Mouse (Mus musculus) C2C12 (cell line): ENCODE measurements around the gene Rps6kc1. TPM values are rescaled to one million over a fixed set of nuclear protein-coding genes. Genes with fewer than 3 reads are reported as not detected.
A peak's percentile ranks its signal among the peaks of the same experiment; 100 is the strongest.

Experiments
- H3K27me3 ChIP-seq: one replicate; pipeline ENCODE4 v1.6.1; 2011; ENCODE audit not compliant: control insufficient read depth, insufficient read depth, insufficient read length
- H3K36me3 ChIP-seq: one replicate; pipeline ENCODE4 v1.6.1; 2011; ENCODE audit not compliant: control insufficient read depth, insufficient read depth
- H3K4me3 ChIP-seq: one replicate; pipeline ENCODE4 v1.5.1; 2011; ENCODE audit warnings: mild to moderate bottlenecking, control low read depth; ENCODE audit not compliant: poor library complexity, insufficient read depth, severe bottlenecking
- H3K79me2 ChIP-seq: one replicate; pipeline ENCODE4 v1.6.1; 2011; ENCODE audit not compliant: control insufficient read depth, insufficient read depth
- H3K79me3 ChIP-seq: one replicate; pipeline ENCODE4 v1.6.1; 2011; ENCODE audit warnings: low read depth, control low read depth
- H3ac ChIP-seq: one replicate; pipeline ENCODE3; 2011; ENCODE audit warnings: low read depth; ENCODE audit not compliant: control insufficient read depth, insufficient read length
- CEBPB ChIP-seq: IDR thresholded peaks from one replicate; pipeline ENCODE4 v1.6.1; 2011; ENCODE audit warnings: low read depth, mild to moderate bottlenecking, control low read depth, moderate library complexity
- CTCF ChIP-seq: IDR thresholded peaks from one replicate; pipeline ENCODE4 v1.5.1; 2011; ENCODE audit not compliant: control insufficient read depth, insufficient read depth, insufficient read length
- FOSL1 ChIP-seq: IDR thresholded peaks from one replicate; pipeline ENCODE4 v1.8.0; 2011; ENCODE audit warnings: mild to moderate bottlenecking, low read length; ENCODE audit not compliant: poor library complexity, insufficient read depth, severe bottlenecking
- MAX ChIP-seq: IDR thresholded peaks from one replicate; pipeline ENCODE4 v1.6.1; 2011; ENCODE audit warnings: mild to moderate bottlenecking, control low read depth
- MYOD1 ChIP-seq: IDR thresholded peaks from one replicate; pipeline ENCODE4 v1.6.1; 2011; ENCODE audit warnings: low read depth; ENCODE audit not compliant: control insufficient read depth, insufficient read length
- MYOG ChIP-seq: IDR thresholded peaks from one replicate; pipeline ENCODE4 v1.6.1; 2011; ENCODE audit not compliant: control insufficient read depth, insufficient read length; ENCODE audit errors: extremely low read depth
- USF1 ChIP-seq: IDR thresholded peaks from one replicate; pipeline ENCODE4 v1.6.1; 2011; ENCODE audit warnings: low read depth, mild to moderate bottlenecking, control low read depth, moderate library complexity
- long read RNA-seq, 2 experiments: library from polyadenylated mRNA; unstranded; transcript quantifications; one replicate each; pipeline ENCODE4 v2.0.0; 2019 to 2020
- polyA plus RNA-seq: library from polyadenylated mRNA; unstranded; fragments of >200 nt; fragmentation: generic; extraction: Trizol; gene quantifications from one replicate; pipeline ENCODE4 v1.2.1, GENCODE M21; 2012; ENCODE audit warnings: missing spikeins

The Rps6kc1 gene
- polyA plus RNA-seq = 13.1 TPM
- long read RNA-seq, experiment 1, partial matches to known transcripts = 1 of 8 reads
- long read RNA-seq, experiment 1, other reads (novel, unspliced or antisense) = 5 of 8 reads
- long read RNA-seq, experiment 2, transcript Rps6kc1-201 (15 exons, 3,995 nt) = major isoform, 95 of 197 reads
- long read RNA-seq, experiment 2, partial matches to known transcripts = 18 of 197 reads
- long read RNA-seq, experiment 2, other reads (novel, unspliced or antisense) = 84 of 197 reads

- Histone ChIP-seq H3K79me2 (peaks cover 48% of the 10 kb centered on the region), H3K27me3 (no peaks in the 10 kb centered on the region), H3K79me3 (peaks cover 21% of the 10 kb centered on the region), H3K36me3 (no peaks in the 10 kb centered on the region), H3K4me3 (peak within 1 kb of the TSS; percentile 69), H3ac (peak within 1 kb of the TSS; percentile 88)
- peak; percentile 62 for TF ChIP-seq MAX
- no peak for TF ChIP-seq FOSL1
Measured at GRCm38 (mm10) chr1:190911415-190912123, at the start of gene Rps6kc1. TSS of gene Rps6kc1 (minus strand) at chr1:190911770.

- Histone ChIP-seq H3K27me3 (no peaks in the 10 kb centered on the region), H3ac (no peak overlapping the region), H3K79me2 (no peaks in the 10 kb centered on the region), H3K36me3 (peaks cover 74% of the 10 kb centered on the region), H3K79me3 (no peaks in the 10 kb centered on the region), H3K4me3 (no peak overlapping the region)
- TF ChIP-seq MYOD1 (no peak), FOSL1 (no peak), CEBPB (no peak), MYOG (no peak), USF1 (no peak), CTCF (no peak), MAX (no peak)
Measured at GRCm38 (mm10) chr1:190958821-190959220, 47.3 kb upstream of the Rps6kc1 start.

- Histone ChIP-seq H3K79me2 (no peaks in the 10 kb centered on the region), H3K79me3 (no peaks in the 10 kb centered on the region), H3K4me3 (no peak overlapping the region), H3K27me3 (no peaks in the 10 kb centered on the region), H3ac (no peak overlapping the region), H3K36me3 (peaks cover 85% of the 10 kb centered on the region)
- no peak for TF ChIP-seq USF1
- no peak for TF ChIP-seq CTCF
- TF ChIP-seq MAX = no peak
- TF ChIP-seq FOSL1 = no peak
- TF ChIP-seq MYOD1 = no peak
- no peak for TF ChIP-seq CEBPB
- TF ChIP-seq MYOG = no peak
Measured at GRCm38 (mm10) chr1:190953009-190953408, 41.4 kb upstream of the Rps6kc1 start.

GRCm38 (mm10) chr1:190951014-190951413 lies 39.4 kb upstream of the Rps6kc1 start:
- Histone ChIP-seq H3ac (no peak overlapping the region), H3K36me3 (peaks cover 73% of the 10 kb centered on the region), H3K4me3 (no peak overlapping the region), H3K79me3 (no peaks in the 10 kb centered on the region), H3K79me2 (no peaks in the 10 kb centered on the region), H3K27me3 (no peaks in the 10 kb centered on the region)
- TF ChIP-seq FOSL1 = no peak
- no peak for TF ChIP-seq MYOG
- TF ChIP-seq CTCF = no peak
- TF ChIP-seq MYOD1 = no peak
- no peak for TF ChIP-seq USF1
- TF ChIP-seq CEBPB = no peak
- TF ChIP-seq MAX = no peak

- no peaks in the 10 kb centered on the region for H3K79me2 ChIP-seq
- TF ChIP-seq MYOD1 = no peak
- TF ChIP-seq USF1 = no peak
- TF ChIP-seq MYOG = no peak
- no peak for TF ChIP-seq FOSL1
- no peak for TF ChIP-seq CEBPB
- no peak for TF ChIP-seq CTCF
- H3K4me3 ChIP-seq = no peak overlapping the region
- no peaks in the 10 kb centered on the region for H3K79me3 ChIP-seq
- no peaks in the 10 kb centered on the region for H3K27me3 ChIP-seq
- no peak overlapping the region for H3ac ChIP-seq
- H3K36me3 ChIP-seq = peaks cover 71% of the 10 kb centered on the region
Measured at GRCm38 (mm10) chr1:190948846-190949245, 37.3 kb upstream of the Rps6kc1 start.
